Mouse (Mus musculus) heart, embryonic 13.5 days (tissue): ENCODE data around the gene Usp25. TPM values are rescaled to one million over a fixed set of nuclear protein-coding genes. Genes with fewer than 3 reads are reported as not detected.

Source experiments
- ATAC-seq: fragments of 200-750 bp; cut with Nextera tagmentation; 2 replicates; pipeline ENCODE4 v1.8.0; 2017; ENCODE audit warnings: moderate TSS enrichment; ENCODE audit not compliant: insufficient number of reproducible peaks, low FRiP score, low TSS enrichment; ENCODE audit errors: extremely low read depth
- H3K27ac ChIP-seq: fragments of 300-500 bp; sonication (generic); replicated peaks from 2 replicates; pipeline ENCODE4 v1.5.1; 2015; ENCODE audit warnings: moderate library complexity, mild to moderate bottlenecking, inconsistent platforms
- H3K27me3 ChIP-seq: fragments of 300-500 bp; sonication (generic); replicated peaks from 2 replicates; pipeline ENCODE4 v1.6.1; 2015; ENCODE audit warnings: mild to moderate bottlenecking, inconsistent platforms
- H3K36me3 ChIP-seq: fragments of 300-500 bp; sonication (generic); 2 replicates; pipeline ENCODE4 v1.6.1; 2015; ENCODE audit warnings: mild to moderate bottlenecking, inconsistent platforms
- H3K4me1 ChIP-seq: fragments of 300-500 bp; sonication (generic); 2 replicates; pipeline ENCODE4 v1.6.1; 2015; ENCODE audit warnings: inconsistent platforms
- H3K4me2 ChIP-seq: fragments of 300-500 bp; sonication (generic); 2 replicates; pipeline ENCODE4 v1.6.1; 2015; ENCODE audit warnings: inconsistent platforms, mild to moderate bottlenecking, moderate library complexity
- H3K4me3 ChIP-seq: fragments of 300-500 bp; sonication (generic); 2 replicates; pipeline ENCODE4 v1.5.1; 2015; ENCODE audit warnings: moderate library complexity, mild to moderate bottlenecking, inconsistent platforms
- H3K9ac ChIP-seq: fragments of 300-500 bp; sonication (generic); 2 replicates; pipeline ENCODE4 v1.6.1; 2015; ENCODE audit warnings: inconsistent platforms, mild to moderate bottlenecking, moderate library complexity
- H3K9me3 ChIP-seq: fragments of 300-500 bp; sonication (generic); 2 replicates; pipeline ENCODE4 v1.6.1; 2016; ENCODE audit warnings: inconsistent platforms
- WGBS: fragments of 180-500 bp; shearing (Covaris S2); methylation state at CpG from one replicate; pipeline ENCODE4 v1.1.7; 2015; ENCODE audit warnings: mixed read lengths; 5-methylcytosine and 5-hydroxymethylcytosine counted together
- polyA plus RNA-seq: library from polyadenylated mRNA; unstranded; fragments of >200 nt; fragmentation: Nextera tagmentation; extraction: Ambion mirVana; gene quantifications from 2 replicates; pipeline ENCODE4 v1.2.1, GENCODE M21; 2015

The Usp25 gene
- polyA plus RNA-seq, 1 experiment from 2014 or later: 17.6 TPM

- ATAC-seq: no peak
- Histone ChIP-seq H3K9ac (no peak overlapping the region), H3K27me3 (no peaks in the 10 kb centered on the region), H3K4me3 (no peak overlapping the region), H3K4me1 (no peaks in the 10 kb centered on the region), H3K9me3 (no peaks in the 10 kb centered on the region), H3K36me3 (no peaks in the 10 kb centered on the region), H3K4me2 (no peak overlapping the region), H3K27ac (no peak overlapping the region)
- WGBS: 52% methylated on average over 1 of the region's 1 CpGs
Measured at GRCm38 (mm10) chr16:77152288-77152687, 138.8 kb downstream of the Usp25 start.

GRCm38 (mm10) chr16:77153216-77153715 is 139.8 kb downstream of the Usp25 start:
- no peak for ATAC-seq
- H3K36me3 ChIP-seq: no peaks in the 10 kb centered on the region
- WGBS: 51% methylated on average over 1 of the region's 1 CpGs
- H3K27ac ChIP-seq: no peak overlapping the region
- H3K4me1 ChIP-seq: no peaks in the 10 kb centered on the region
- H3K9ac ChIP-seq: no peak overlapping the region
- H3K9me3 ChIP-seq: no peaks in the 10 kb centered on the region
- no peaks in the 10 kb centered on the region for H3K27me3 ChIP-seq
- H3K4me3 ChIP-seq: no peak overlapping the region
- H3K4me2 ChIP-seq: no peak overlapping the region

GRCm38 (mm10) chr16:77153815-77154214 is 140.3 kb downstream of the Usp25 start:
- WGBS: 80% methylated on average over 2 of the region's 2 CpGs
- Histone ChIP-seq H3K9me3 (no peaks in the 10 kb centered on the region), H3K27ac (no peak overlapping the region), H3K4me1 (no peaks in the 10 kb centered on the region), H3K27me3 (no peaks in the 10 kb centered on the region), H3K4me2 (no peak overlapping the region), H3K36me3 (no peaks in the 10 kb centered on the region), H3K9ac (no peak overlapping the region), H3K4me3 (no peak overlapping the region)
- ATAC-seq: no peak

- Histone ChIP-seq H3K27me3 (no peaks in the 10 kb centered on the region), H3K9me3 (no peaks in the 10 kb centered on the region), H3K9ac (no peak overlapping the region), H3K4me1 (no peaks in the 10 kb centered on the region), H3K4me3 (no peak overlapping the region), H3K36me3 (no peaks in the 10 kb centered on the region), H3K4me2 (no peak overlapping the region), H3K27ac (no peak overlapping the region)
- WGBS: 83% methylated on average over 1 of the region's 1 CpGs
- ATAC-seq: no peak
Measured at GRCm38 (mm10) chr16:77154831-77155230, 141.3 kb downstream of the Usp25 start.
